Mouse (Mus musculus) liver, embryonic 11.5 days (tissue): ENCODE results near the gene Unkl. TPM values are rescaled to one million over a fixed set of nuclear protein-coding genes. Genes with fewer than 3 reads are reported as not detected.

Source experiments
- ATAC-seq: fragments of 200-750 bp; cut with Nextera tagmentation; replicated peaks from 2 replicates; pipeline ENCODE4 v1.8.0; 2017; ENCODE audit warnings: moderate number of reproducible peaks, mild to moderate bottlenecking, moderate TSS enrichment, moderate library complexity; ENCODE audit not compliant: low FRiP score
- DNase-seq: peaks from one replicate; pipeline ENCODE4 v3.0.0-alpha.2; 2017; ENCODE audit warnings: low spot score
- H3K27ac ChIP-seq: fragments of 300-500 bp; sonication (generic); 2 replicates; pipeline ENCODE4 v1.5.1; 2014; ENCODE audit warnings: mild to moderate bottlenecking, low read depth, low read length, control low read depth
- H3K27me3 ChIP-seq: fragments of 300-500 bp; sonication (generic); replicated peaks from 2 replicates; pipeline ENCODE4 v1.6.1; 2014; ENCODE audit warnings: low read length, mixed read lengths; ENCODE audit not compliant: control insufficient read depth, insufficient read depth
- H3K36me3 ChIP-seq: fragments of 300-500 bp; sonication (generic); 2 replicates; pipeline ENCODE4 v1.6.1; 2014; ENCODE audit warnings: mild to moderate bottlenecking, low read length, moderate library complexity, mixed read lengths; ENCODE audit not compliant: control insufficient read depth, insufficient read depth
- H3K4me1 ChIP-seq: fragments of 300-500 bp; sonication (generic); replicated peaks from 2 replicates; pipeline ENCODE4 v1.6.1; 2014; ENCODE audit warnings: low read length, mixed read lengths; ENCODE audit not compliant: control insufficient read depth, insufficient read depth
- H3K4me2 ChIP-seq: fragments of 300-500 bp; sonication (generic); 2 replicates; pipeline ENCODE4 v1.6.1; 2014; ENCODE audit warnings: mild to moderate bottlenecking, control low read depth, moderate library complexity
- H3K4me3 ChIP-seq: fragments of 300-500 bp; sonication (generic); 2 replicates; pipeline ENCODE4 v1.5.1; 2014; ENCODE audit warnings: low read depth, low read length, control low read depth
- H3K9ac ChIP-seq: fragments of 300-500 bp; sonication (generic); 2 replicates; pipeline ENCODE4 v1.6.1; 2014; ENCODE audit warnings: low read depth, low read length, control low read depth
- H3K9me3 ChIP-seq: fragments of 300-500 bp; sonication (generic); 2 replicates; pipeline ENCODE4 v1.6.1; 2016; ENCODE audit warnings: low read length, inconsistent platforms, mixed read lengths; ENCODE audit not compliant: control insufficient read depth
- WGBS: fragments of 180-500 bp; shearing (Covaris S2); extraction: QIAGEN DNeasy Blood & Tissue Kit; methylation state at CpG from one replicate; pipeline ENCODE4 v1.1.7; 2014; 5-methylcytosine and 5-hydroxymethylcytosine counted together
- polyA plus RNA-seq: library from polyadenylated mRNA; unstranded; fragments of >200 nt; fragmentation: Nextera tagmentation; extraction: Ambion mirVana; gene quantifications from 2 replicates; pipeline ENCODE4 v1.2.1, GENCODE M21; 2014

Unkl gene
- polyA plus RNA-seq, 1 experiment from 2014 or later, result 11.7 TPM

DNA sequence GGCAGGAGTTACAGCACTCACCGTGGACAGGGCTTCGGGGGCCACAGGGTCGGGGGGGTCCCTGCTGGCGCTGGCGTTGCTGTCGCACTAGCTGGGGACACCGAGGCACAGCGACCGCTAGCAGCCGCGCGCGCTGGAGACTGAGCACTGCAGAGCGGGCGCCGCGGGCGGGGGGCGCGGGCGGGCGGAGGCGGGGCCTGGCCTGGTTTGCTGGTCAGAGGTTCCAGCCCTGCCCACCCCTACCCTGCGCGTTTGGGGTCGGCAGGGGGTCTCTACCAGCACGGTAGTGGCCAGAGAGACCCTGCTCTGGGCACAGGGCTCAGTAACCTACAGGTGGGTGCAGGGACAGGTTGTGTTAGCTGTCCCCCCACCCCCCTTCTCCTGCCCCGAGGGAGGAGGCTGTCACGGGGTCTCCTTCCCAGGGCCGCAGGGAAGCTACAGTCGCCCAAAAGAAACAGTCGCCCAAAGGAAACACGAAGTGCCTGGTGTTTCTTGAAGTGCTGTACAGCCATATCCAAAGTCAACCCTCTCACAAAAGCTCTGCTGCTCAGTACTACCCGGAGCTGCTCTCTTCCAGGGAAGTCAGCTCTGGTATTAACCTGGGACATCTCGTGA is 68.0 kb downstream of the Unkl start, which contains the start of gene Baiap3:
Gene Baiap3, minus strand, starts transcription at position 225 of the 615 bp plus-strand sequence.
- Histone ChIP-seq H3K27me3 (peaks cover 36% of the 10 kb centered on the region), H3K27ac (no peak within 1 kb of the TSS; the same call in 1 of the 2 replicates), H3K9ac (0 out of 2 replicates have a peak within 1 kb of the TSS, but pooled peaks have one; percentile 26), H3K9me3 (no peaks in the 10 kb centered on the region), H3K4me3 (peak within 1 kb of the TSS; percentile 39), H3K4me1 (peaks cover 5% of the 10 kb centered on the region), H3K36me3 (no peaks in the 10 kb centered on the region; the same call in 1 of the 2 replicates), H3K4me2 (peak within 1 kb of the TSS; percentile 69)
- DNase-seq, result peak; percentile 58
- peak; percentile 30 for ATAC-seq
- 6% methylated on average over 33 of the region's 35 CpGs for WGBS

DNA sequence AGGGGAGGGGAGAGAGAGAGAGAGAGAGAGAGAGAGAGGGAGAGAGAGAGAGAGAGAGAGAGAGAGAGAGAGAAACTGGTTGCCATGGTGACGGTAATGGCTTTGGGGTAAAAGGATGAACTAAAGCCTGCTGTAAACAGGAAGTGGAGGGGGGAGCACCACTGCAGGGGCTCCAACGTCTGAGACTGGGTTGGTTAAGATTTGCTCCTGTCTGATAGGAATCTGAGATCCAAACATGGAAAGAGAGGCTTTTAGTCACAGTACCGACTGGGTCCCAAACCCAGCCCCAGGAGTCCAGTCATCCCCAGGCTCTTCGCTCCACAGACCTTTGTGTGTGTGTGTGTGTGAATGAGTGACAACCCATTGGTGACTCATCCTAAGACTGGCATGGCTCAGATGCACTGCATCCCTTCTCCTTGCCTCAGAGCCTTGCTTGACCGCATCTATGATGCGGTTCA is 69.6 kb downstream of the Unkl start:
- H3K4me2 ChIP-seq, result no peak overlapping the region
- peaks cover 6% of the 10 kb centered on the region for H3K36me3 ChIP-seq
- H3K4me3 ChIP-seq, result no peak overlapping the region
- no peaks in the 10 kb centered on the region for H3K9me3 ChIP-seq
- H3K4me1 ChIP-seq, result peaks cover 5% of the 10 kb centered on the region
- peaks cover 33% of the 10 kb centered on the region for H3K27me3 ChIP-seq
- no peak for ATAC-seq
- no peak for DNase-seq
- 45% methylated on average over 6 of the region's 6 CpGs for WGBS
- no peak overlapping the region for H3K9ac ChIP-seq
- no peak overlapping the region for H3K27ac ChIP-seq

DNA sequence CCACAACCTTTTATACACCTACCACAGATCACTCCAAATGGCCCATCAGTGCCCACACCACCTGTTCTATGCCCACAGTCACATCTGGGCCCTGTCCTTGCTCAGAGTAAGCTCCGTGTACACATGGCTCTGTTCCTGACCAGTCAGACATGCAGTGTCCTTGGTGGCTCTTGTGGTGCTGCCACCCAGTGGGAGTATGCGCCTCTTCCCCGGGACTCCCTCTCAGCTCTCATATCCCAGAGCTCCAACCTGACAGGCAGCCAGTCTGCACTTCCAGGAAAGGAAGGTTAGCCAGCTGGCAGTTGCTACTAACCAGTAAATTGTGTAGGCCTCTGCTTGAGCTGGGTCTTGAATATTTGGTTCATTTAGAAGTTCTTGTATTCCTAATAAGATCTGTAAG is 76.3 kb downstream of the Unkl start:
- Histone ChIP-seq H3K4me3 (no peak overlapping the region), H3K9me3 (no peaks in the 10 kb centered on the region), H3K36me3 (peaks cover 68% of the 10 kb centered on the region), H3K4me2 (no peak overlapping the region), H3K9ac (no peak overlapping the region), H3K27ac (no peak overlapping the region), H3K27me3 (no peaks in the 10 kb centered on the region), H3K4me1 (no peaks in the 10 kb centered on the region)
- DNase-seq, result no peak
- ATAC-seq, result no peak
- WGBS, result 72% methylated on average over 3 of the region's 3 CpGs

DNA sequence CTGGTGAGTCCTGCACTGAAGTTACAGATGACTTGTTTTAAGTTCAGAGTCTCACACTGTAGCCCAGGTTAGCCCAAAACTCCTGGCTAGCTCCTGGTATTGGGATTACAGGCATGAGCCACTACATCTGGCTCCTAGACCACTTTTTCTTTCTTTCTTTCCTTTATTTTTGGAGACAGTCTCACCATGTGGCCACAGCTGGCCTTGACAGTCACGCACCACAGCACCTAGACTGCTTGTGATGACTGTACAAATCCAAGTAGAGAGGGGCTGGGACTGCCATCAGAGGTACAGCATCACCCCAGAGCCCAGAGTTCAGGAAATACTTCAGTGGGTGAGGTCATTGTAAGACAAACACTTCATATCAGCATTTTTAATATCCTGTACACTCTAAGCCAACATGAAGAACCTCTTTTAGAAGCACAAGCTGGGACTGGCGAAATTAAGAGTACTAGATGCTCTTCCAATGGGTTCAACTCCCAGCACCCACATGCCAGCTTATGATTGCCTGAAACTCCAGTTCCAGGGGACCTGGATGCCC is 82.7 kb downstream of the Unkl start:
- no peaks in the 10 kb centered on the region for H3K27me3 ChIP-seq
- ATAC-seq (no peak), DNase-seq (no peak)
- peak overlapping the region; percentile 99 for H3K4me2 ChIP-seq
- peaks cover 30% of the 10 kb centered on the region for H3K4me1 ChIP-seq
- no peak overlapping the region for H3K27ac ChIP-seq
- 85% methylated on average over 2 of the region's 2 CpGs for WGBS
- no peaks in the 10 kb centered on the region for H3K9me3 ChIP-seq
- peak overlapping the region; percentile 20; the same call in 1 of the 2 replicates for H3K9ac ChIP-seq
- H3K4me3 ChIP-seq, result peak overlapping the region; percentile 78
- peaks cover 42% of the 10 kb centered on the region for H3K36me3 ChIP-seq

DNA sequence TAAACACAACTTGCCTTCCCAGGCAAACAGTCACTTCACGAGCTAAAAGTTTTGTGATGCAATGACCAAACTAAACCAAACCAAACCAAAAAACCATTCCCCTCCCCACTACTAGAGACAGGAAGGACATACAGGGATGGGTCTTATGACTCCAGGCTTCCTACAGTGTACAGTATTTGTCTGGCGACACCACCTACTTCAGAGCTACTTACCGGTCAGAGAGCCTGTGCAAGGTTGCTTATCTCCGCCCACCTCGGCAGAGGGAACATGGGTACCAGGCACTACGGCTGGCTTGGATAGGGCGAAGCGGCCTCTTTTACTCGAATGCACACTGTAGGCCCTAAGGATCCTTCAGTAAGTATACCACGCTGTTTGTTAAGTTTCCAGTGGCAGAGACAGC is 84.1 kb downstream of the Unkl start:
- H3K27ac ChIP-seq, result peak overlapping the region; percentile 95
- DNase-seq, result no peak
- peak overlapping the region; percentile 90 for H3K9ac ChIP-seq
- H3K9me3 ChIP-seq, result no peaks in the 10 kb centered on the region
- WGBS, result 1% methylated on average over 10 of the region's 10 CpGs
- H3K36me3 ChIP-seq, result peaks cover 29% of the 10 kb centered on the region
- peak overlapping the region; percentile 99 for H3K4me2 ChIP-seq
- peak overlapping the region; percentile 78 for H3K4me3 ChIP-seq
- peaks cover 30% of the 10 kb centered on the region for H3K4me1 ChIP-seq
- ATAC-seq, result peak; percentile 48
- no peaks in the 10 kb centered on the region for H3K27me3 ChIP-seq

DNA sequence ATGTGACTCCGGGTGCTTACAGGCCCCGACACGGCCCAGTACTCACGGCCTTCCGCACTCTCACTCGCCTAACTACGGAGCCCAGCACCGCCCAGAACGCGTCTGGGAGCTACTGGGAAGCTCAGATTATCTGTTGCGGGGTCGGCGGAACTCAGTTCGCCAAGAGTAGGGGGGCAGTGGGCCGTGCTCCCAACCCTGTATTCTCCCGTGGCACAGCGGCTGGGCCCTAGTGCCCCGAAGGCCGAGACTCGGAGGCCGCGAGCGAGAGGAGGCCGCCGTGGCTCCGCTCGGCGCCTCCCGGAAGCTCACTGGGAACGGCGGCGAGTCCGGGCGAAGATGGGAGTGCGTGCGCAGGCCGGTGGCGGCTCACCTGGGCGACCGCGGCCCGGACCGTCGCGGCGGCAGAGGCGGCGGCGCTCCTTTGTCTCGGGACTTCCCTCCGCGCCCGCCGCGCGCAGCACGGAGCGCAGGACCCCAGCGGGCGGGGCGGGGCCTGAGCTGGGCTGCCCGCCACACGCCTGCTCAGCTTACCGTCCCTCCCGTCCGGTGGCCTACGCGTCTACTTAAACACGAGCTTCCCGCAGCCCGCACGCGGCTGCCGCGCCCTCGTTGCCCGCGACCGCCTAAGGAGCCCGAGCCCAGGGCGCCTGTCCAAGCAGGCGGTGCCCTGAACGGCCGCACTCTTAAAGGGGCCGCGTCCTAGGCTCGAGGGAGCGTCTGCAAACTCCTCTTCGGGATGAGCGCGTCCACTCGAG is 84.9 kb downstream of the Unkl start:
- Histone ChIP-seq H3K4me3 (peak overlapping the region; percentile 78), H3K27me3 (no peaks in the 10 kb centered on the region), H3K4me2 (peak overlapping the region; percentile 99), H3K27ac (peak overlapping the region; percentile 95), H3K4me1 (peaks cover 30% of the 10 kb centered on the region), H3K9me3 (no peaks in the 10 kb centered on the region), H3K9ac (peak overlapping the region; percentile 90), H3K36me3 (peaks cover 21% of the 10 kb centered on the region)
- peak; percentile 84 for ATAC-seq
- WGBS, result under 1% methylated on average over 92 of the region's 92 CpGs
- DNase-seq, result peak; percentile 96

DNA sequence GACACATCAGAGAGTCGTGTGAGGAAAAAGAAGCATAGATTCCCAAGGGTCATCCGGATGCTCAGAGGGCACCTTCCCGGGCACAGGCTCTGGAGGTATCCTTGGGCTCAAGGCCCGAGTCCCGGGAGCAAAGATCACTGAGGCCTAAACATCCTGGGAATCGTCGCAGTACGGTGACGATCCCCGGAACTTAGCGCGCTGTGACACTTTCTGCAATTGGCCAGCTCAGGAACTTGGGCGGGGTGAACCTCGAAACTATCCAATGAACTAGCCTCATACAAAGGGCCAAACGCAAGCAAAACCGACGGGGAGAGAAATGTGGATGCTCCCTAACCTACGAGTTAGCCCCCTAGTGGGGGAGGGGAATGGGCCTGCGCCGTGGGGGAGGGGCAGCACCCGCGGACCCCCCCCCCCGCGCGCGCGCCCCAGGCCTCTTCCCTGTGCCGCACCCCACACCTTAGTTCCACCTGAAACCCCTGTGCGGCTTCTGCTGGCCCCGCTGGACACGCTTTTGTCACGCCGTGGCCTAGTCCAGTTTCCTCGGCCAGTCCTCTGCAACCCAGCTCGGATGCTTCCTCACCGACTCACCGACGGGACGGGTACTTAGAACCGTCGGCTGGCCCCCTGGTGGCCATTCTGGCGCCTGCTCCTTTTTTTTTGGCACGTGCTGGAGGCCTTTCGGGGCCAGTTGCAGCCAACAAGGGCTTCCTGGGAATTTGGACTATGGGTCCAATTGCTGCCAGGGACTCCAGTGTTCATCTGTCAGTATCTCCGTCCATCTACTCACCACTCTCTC is 85.7 kb downstream of the Unkl start:
- WGBS, result 2% methylated on average over 43 of the region's 45 CpGs
- Histone ChIP-seq H3K27ac (peak overlapping the region; percentile 95), H3K36me3 (peaks cover 13% of the 10 kb centered on the region), H3K9me3 (no peaks in the 10 kb centered on the region), H3K9ac (peak overlapping the region; percentile 90), H3K4me1 (peaks cover 30% of the 10 kb centered on the region), H3K4me3 (peak overlapping the region; percentile 78), H3K4me2 (peak overlapping the region; percentile 99), H3K27me3 (no peaks in the 10 kb centered on the region)
- peak; percentile 84 for ATAC-seq
- DNase-seq, result peak; percentile 97
